Mouse (Mus musculus): ENCODE measurements at regions not wholly inside any gene's neighbourhood (a gene's known extent, or its start where the extent isn't known, plus 50 kb on each side); places are given as distances from the start of the nearest gene placed in this dataset.

- no peak for ATAC-seq
- Histone ChIP-seq H3K27ac (no peak overlapping the region), H3K27me3 (ENCODE audit: insufficient read depth, low read length) (no peaks in the 10 kb centered on the region), H3K36me3 (ENCODE audit: insufficient read depth, low read length) (no peaks in the 10 kb centered on the region), H3K9ac (replicated peaks; ENCODE audit: low read length) (no peak overlapping the region), H3K4me1 (ENCODE audit: insufficient read depth, low read length) (no peaks in the 10 kb centered on the region), H3K4me2 (ENCODE audit: low read depth, low read length) (no peak overlapping the region), H3K4me3 (ENCODE audit: low read length) (no peak overlapping the region), H3K9me3 (ENCODE audit: low read length) (no peaks in the 10 kb centered on the region)
- WGBS = 47% methylated on average over 6 of the region's 6 CpGs
- no peak for DNase-seq (ENCODE audit: low spot score)
- TF ChIP-seq CTCF (IDR thresholded peaks at IDR 0.05; ENCODE audit: low read depth) = no peak
Measured at GRCm38 (mm10) chr1:76137701-76138100, 591.6 kb downstream of the Slc4a3 start.

- no peaks in the 10 kb centered on the region for H3K4me1 ChIP-seq (ENCODE audit: insufficient read depth, low read length)
- no peak overlapping the region for H3K4me3 ChIP-seq (ENCODE audit: low read length)
- no peak overlapping the region for H3K9ac ChIP-seq (replicated peaks; ENCODE audit: low read length)
- no peak overlapping the region for H3K4me2 ChIP-seq (ENCODE audit: low read depth, low read length)
- no peaks in the 10 kb centered on the region for H3K36me3 ChIP-seq (ENCODE audit: insufficient read depth, low read length)
- H3K9me3 ChIP-seq (ENCODE audit: low read length) = no peaks in the 10 kb centered on the region
- ATAC-seq (no peak), DNase-seq (ENCODE audit: low spot score) (no peak)
- H3K27me3 ChIP-seq (ENCODE audit: insufficient read depth, low read length) = no peaks in the 10 kb centered on the region
- TF ChIP-seq CTCF (IDR thresholded peaks at IDR 0.05; ENCODE audit: low read depth) = no peak
- H3K27ac ChIP-seq = no peak overlapping the region
- 58% methylated on average over 5 of the region's 5 CpGs for WGBS
Measured at GRCm38 (mm10) chr1:76143516-76143915, 597.5 kb downstream of the Slc4a3 start.

- Histone ChIP-seq H3K36me3 (ENCODE audit: insufficient read depth, low read length) (no peaks in the 10 kb centered on the region), H3K27me3 (ENCODE audit: insufficient read depth, low read length) (no peaks in the 10 kb centered on the region), H3K9ac (replicated peaks; ENCODE audit: low read length) (no peak overlapping the region), H3K9me3 (ENCODE audit: low read length) (no peaks in the 10 kb centered on the region), H3K27ac (no peak overlapping the region), H3K4me2 (ENCODE audit: low read depth, low read length) (no peak overlapping the region), H3K4me3 (ENCODE audit: low read length) (no peak overlapping the region), H3K4me1 (ENCODE audit: insufficient read depth, low read length) (no peaks in the 10 kb centered on the region)
- no peak for TF ChIP-seq CTCF (IDR thresholded peaks at IDR 0.05; ENCODE audit: low read depth)
- WGBS = 79% methylated on average over 2 of the region's 2 CpGs
- ATAC-seq = no peak
- no peak for DNase-seq (ENCODE audit: low spot score)
Measured at GRCm38 (mm10) chr1:76148963-76149362, 602.9 kb downstream of the Slc4a3 start.

GRCm38 (mm10) chr1:76156291-76156690, 610.2 kb downstream of the Slc4a3 start:
- H3K9me3 ChIP-seq (ENCODE audit: low read length) = no peaks in the 10 kb centered on the region
- H3K27me3 ChIP-seq (ENCODE audit: insufficient read depth, low read length) = no peaks in the 10 kb centered on the region
- no peak for TF ChIP-seq CTCF (IDR thresholded peaks at IDR 0.05; ENCODE audit: low read depth)
- H3K9ac ChIP-seq (replicated peaks; ENCODE audit: low read length) = no peak overlapping the region
- no peak for ATAC-seq
- 52% methylated on average over 8 of the region's 8 CpGs for WGBS
- H3K4me2 ChIP-seq (ENCODE audit: low read depth, low read length) = no peak overlapping the region
- DNase-seq (ENCODE audit: low spot score) = no peak
- no peak overlapping the region for H3K4me3 ChIP-seq (ENCODE audit: low read length)
- H3K36me3 ChIP-seq (ENCODE audit: insufficient read depth, low read length) = no peaks in the 10 kb centered on the region
- no peaks in the 10 kb centered on the region for H3K4me1 ChIP-seq (ENCODE audit: insufficient read depth, low read length)
- H3K27ac ChIP-seq = no peak overlapping the region

- H3K27me3 ChIP-seq (ENCODE audit: insufficient read depth, low read length) = no peaks in the 10 kb centered on the region
- 70% methylated on average over 2 of the region's 2 CpGs for WGBS
- DNase-seq (ENCODE audit: low spot score) (no peak), ATAC-seq (no peak)
- H3K36me3 ChIP-seq (ENCODE audit: insufficient read depth, low read length) = no peaks in the 10 kb centered on the region
- H3K4me2 ChIP-seq (ENCODE audit: low read depth, low read length) = no peak overlapping the region
- no peak for TF ChIP-seq CTCF (IDR thresholded peaks at IDR 0.05; ENCODE audit: low read depth)
- no peak overlapping the region for H3K27ac ChIP-seq
- no peak overlapping the region for H3K9ac ChIP-seq (replicated peaks; ENCODE audit: low read length)
- no peaks in the 10 kb centered on the region for H3K4me1 ChIP-seq (ENCODE audit: insufficient read depth, low read length)
- no peak overlapping the region for H3K4me3 ChIP-seq (ENCODE audit: low read length)
- H3K9me3 ChIP-seq (ENCODE audit: low read length) = no peaks in the 10 kb centered on the region
Measured at GRCm38 (mm10) chr1:76167486-76167885, 621.4 kb downstream of the Slc4a3 start.

- no peak for TF ChIP-seq CTCF (IDR thresholded peaks at IDR 0.05; ENCODE audit: low read depth)
- Histone ChIP-seq H3K4me2 (ENCODE audit: low read depth, low read length) (no peak overlapping the region), H3K4me1 (ENCODE audit: insufficient read depth, low read length) (no peaks in the 10 kb centered on the region), H3K4me3 (ENCODE audit: low read length) (no peak overlapping the region), H3K9ac (replicated peaks; ENCODE audit: low read length) (no peak overlapping the region), H3K27ac (no peak overlapping the region), H3K27me3 (ENCODE audit: insufficient read depth, low read length) (no peaks in the 10 kb centered on the region), H3K36me3 (ENCODE audit: insufficient read depth, low read length) (no peaks in the 10 kb centered on the region), H3K9me3 (ENCODE audit: low read length) (no peaks in the 10 kb centered on the region)
- ATAC-seq = no peak
- no peak for DNase-seq (ENCODE audit: low spot score)
- WGBS = 80% methylated on average over 3 of the region's 3 CpGs
Measured at GRCm38 (mm10) chr1:76181181-76181580, 635.1 kb downstream of the Slc4a3 start.

GRCm38 (mm10) chr1:76194844-76195243, 648.8 kb downstream of the Slc4a3 start:
- WGBS = 55% methylated on average over 4 of the region's 4 CpGs
- H3K4me1 ChIP-seq (ENCODE audit: insufficient read depth, low read length) = no peaks in the 10 kb centered on the region
- ATAC-seq = no peak

More at GRCm38 (mm10) chr1:76194844-76195243, 648.8 kb downstream of the Slc4a3 start:
- no peak overlapping the region for H3K4me3 ChIP-seq (ENCODE audit: low read length)
- H3K9ac ChIP-seq (replicated peaks; ENCODE audit: low read length) = no peak overlapping the region
- H3K27ac ChIP-seq = no peak overlapping the region
- H3K27me3 ChIP-seq (ENCODE audit: insufficient read depth, low read length) = no peaks in the 10 kb centered on the region
- H3K36me3 ChIP-seq (ENCODE audit: insufficient read depth, low read length) = no peaks in the 10 kb centered on the region
- H3K4me2 ChIP-seq (ENCODE audit: low read depth, low read length) = no peak overlapping the region
- no peaks in the 10 kb centered on the region for H3K9me3 ChIP-seq (ENCODE audit: low read length)
- no peak for TF ChIP-seq CTCF (IDR thresholded peaks at IDR 0.05; ENCODE audit: low read depth)
- no peak for DNase-seq (ENCODE audit: low spot score)
